Mouse (Mus musculus): ENCODE measurements at regions not wholly inside any gene's neighbourhood (a gene's known extent, or its start where the extent isn't known, plus 50 kb on each side); places are given as distances from the start of the nearest gene placed in this dataset.
A peak's percentile ranks its signal among the peaks of the same experiment; 100 is the strongest.
"Not testable (repeated sequence)": the region's sequence is repeated elsewhere in the genome, so short reads cannot be mapped to it uniquely, and the experiment has no call there.

DNA sequence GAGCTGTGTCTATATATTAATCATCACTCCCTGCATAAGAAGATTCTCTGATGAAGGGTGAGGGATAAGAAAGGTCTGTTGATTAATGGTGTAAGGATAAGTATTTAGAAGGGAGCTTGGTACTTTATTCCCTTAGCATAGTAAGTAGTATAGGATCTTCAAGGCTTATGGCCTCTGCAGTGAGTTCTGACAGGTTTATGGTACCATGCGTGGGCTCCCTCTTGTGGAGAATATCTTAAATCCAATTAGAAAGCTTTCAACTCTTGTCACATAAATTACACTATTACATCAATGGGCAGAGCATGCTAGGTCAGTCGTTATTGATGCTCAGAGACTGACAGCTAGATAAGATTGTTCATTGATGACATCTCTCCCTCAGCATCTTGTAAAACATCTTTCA lies 112.7 kb upstream of the Grin3a start:
- no peak for DNase-seq (ENCODE audit: extremely low spot score in 1 of 2, low spot score in 1 of 2)

DNA sequence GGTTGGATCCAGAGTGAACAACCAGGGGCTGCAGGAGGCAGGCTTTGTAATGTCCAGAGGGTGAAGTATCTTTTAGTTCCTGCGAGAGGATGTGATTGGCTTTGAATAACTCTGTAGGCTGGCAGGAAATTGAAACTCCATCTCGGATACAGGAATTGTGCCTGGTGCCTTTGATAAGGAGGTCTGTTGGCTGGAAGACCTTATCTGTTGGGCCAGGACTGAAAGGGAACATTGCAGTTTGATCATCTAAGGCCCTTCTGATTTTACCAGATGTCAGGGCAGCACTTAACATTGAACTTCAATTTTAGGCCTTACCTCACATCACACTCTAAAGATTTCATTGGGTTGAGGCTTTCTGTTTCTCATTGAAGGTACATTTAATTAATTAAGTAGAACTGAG lies 111.3 kb upstream of the Grin3a start:
- DNase-seq (ENCODE audit: extremely low spot score in 1 of 2, low spot score in 1 of 2) = no peak

DNA sequence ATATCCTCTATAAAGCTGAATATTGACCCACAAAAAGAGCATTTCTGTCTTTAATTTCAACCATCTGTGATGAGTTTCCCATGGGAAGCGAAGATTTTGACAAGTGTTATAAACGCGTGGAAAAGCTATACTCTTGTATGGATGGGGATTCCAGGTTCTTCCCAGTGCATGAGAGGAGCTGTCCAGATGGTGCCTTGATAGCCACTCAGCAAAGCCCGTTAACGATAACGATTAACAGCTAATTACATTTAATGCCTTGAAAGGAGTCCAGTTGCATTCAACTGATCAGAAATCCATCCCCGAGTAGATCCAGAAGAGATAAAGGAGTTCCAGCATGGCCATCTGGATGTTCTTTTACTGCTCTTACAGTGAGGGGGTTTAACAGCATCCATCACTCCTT lies 100.8 kb upstream of the Grin3a start:
- DNase-seq (ENCODE audit: extremely low spot score in 1 of 2, low spot score in 1 of 2) = no peak

DNA sequence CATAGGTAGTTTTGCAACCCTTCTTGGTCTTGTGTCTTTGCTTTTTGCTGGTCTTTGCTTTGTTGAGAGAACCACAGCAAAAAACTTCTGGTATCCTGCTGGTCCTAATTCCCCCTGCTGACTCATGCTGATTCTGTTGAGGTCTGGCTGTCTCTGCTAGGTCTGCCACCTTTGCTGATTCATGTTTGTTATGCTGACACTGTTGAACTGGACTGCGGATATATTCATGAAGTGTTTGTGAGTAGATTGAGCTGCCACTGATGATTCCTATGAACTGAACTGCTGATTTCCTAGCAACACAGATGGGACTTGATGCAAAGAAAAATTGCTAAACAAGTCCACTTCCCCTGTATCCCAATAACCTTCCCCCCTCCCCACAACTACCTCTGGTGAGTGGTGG lies 91.9 kb upstream of the Grin3a start:
- no peak for DNase-seq (ENCODE audit: extremely low spot score in 1 of 2, low spot score in 1 of 2)

DNA sequence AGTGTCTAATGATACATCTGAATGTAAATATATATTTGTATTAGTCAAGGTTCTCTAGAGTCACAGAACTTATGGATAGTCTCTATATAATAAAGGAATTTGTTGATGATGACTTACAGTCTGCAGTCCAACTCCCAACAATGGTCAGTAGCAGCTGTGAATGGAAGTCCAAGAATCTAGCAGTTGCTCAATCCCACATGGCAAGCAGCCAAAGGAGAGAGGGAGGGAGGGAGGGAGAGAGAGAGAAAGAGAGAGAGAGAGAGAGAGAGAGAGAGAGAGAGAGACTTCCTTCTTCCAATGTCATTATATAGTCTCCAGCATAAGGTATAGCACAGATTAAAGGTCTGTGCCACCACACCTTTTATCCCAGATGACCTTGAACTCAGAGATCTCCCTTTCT lies 84.1 kb upstream of the Grin3a start:
- not testable (repeated sequence) for DNase-seq (ENCODE audit: extremely low spot score in 1 of 2, low spot score in 1 of 2)

DNA sequence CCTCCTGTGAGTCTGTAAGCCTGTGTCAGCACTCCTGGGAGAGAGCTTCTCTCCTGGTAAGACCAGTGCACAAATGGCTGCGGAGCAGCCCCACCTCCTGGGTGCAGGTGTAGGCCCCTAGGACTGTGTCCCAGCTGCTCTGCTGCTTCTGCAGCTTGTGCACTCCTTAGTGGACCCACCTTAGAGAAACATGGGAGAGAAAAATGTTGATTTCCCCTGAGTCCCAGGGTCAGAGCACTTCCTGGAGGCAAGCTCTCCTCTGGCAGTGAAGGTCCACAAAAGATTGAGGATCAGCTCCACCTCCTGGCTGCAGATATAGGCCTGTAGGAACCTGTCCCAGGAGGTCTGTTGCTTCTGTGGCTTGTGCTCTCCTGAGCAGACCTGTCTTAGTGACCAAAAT lies 81.5 kb upstream of the Grin3a start:
- DNase-seq (ENCODE audit: extremely low spot score in 1 of 2, low spot score in 1 of 2) = no peak

DNA sequence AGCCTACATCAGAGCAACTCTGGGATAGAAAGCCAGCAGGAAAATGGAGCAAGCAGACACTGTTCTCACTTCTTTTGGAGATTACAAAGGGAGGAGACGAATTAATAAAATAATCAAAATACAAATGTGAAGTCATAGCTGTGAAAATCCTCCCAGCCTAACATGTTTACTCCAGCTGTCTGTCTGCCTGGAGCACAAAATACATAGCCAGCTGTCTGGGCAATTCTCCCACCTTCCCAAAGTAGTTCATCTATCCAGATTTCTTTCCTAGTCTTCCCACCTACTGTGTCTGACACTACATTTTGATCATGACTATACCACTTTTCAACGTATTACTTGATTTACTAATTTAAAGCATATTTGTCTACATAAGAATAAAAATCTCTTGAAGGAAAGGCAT lies 68.7 kb upstream of the Grin3a start:
- no peak for DNase-seq (ENCODE audit: extremely low spot score in 1 of 2, low spot score in 1 of 2)

DNA sequence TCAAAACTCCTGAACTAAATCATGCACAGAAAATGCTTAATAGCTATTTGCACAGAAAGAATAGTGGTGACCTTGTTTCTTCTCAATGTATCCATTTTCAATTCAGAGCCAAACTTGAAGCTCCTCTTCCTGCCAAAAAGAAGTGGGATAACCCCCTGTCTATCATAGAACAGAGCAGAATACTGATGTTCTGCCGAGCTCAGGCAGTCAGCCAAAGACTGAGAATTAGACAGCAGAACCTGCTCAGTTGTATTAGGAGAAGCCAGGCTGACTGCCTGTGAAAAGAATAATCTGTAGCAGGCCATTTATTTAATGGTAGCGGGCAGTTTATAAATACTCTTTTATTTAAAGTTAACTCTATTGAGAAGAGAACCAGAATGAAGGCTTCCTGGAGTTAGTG lies 68.1 kb upstream of the Grin3a start:
- peak; percentile 11 to 45 for DNase-seq (ENCODE audit: extremely low spot score in 1 of 2, low spot score in 1 of 2)

Data from layer of hippocampus, postnatal 25 days (tissue).